Mouse (Mus musculus): ENCODE results near the gene Plin4.

The Plin4 gene

GRCm38 (mm10) chr17:56055945-56056678, 53.5 kb downstream of the Plin4 start:
- no peak for DNase-seq (ENCODE audit: low spot score)

- no peak for DNase-seq (ENCODE audit: low spot score)
Observed at GRCm38 (mm10) chr17:56054938-56055337, 54.7 kb downstream of the Plin4 start.

GRCm38 (mm10) chr17:56051369-56051768, 58.2 kb downstream of the Plin4 start:
- no peak for DNase-seq (ENCODE audit: low spot score)
